10 mouse cellular contexts compared by ENCODE assay signal in genomic region chr11:21999396-22000315, GRCm38 (mm10). TPM values are rescaled to one million over a fixed set of nuclear protein-coding genes. Genes with fewer than 3 reads are reported as not detected.
DNase-seq lines count a peak whose midpoint lies in the region; ATAC-seq and TF ChIP-seq lines count a peak whose summit lies in the region.
"Had no signal": no experiment of that assay in that cellular context is flagged by ENCODE, and none has a peak within 500 bp of the region (broad histone marks: within the 10 kb centered on the region; RNA-seq: fewer than 3 reads in every experiment).

No protein-coding gene starts in this region.

- no peak for TF ChIP-seq CTCF in forebrain, postnatal 0 days (IDR thresholded peaks at IDR 0.05; ENCODE audit: low read depth)

- H3K9ac ChIP-seq in neural tube, embryonic 15.5 days (replicated peaks), result no peak overlapping the region
- H3K9ac ChIP-seq in forebrain, postnatal 0 days, result peak overlapping the region; percentile 42
- H3K9ac ChIP-seq: liver, embryonic 13.5 days had no signal

- H3K4me2 ChIP-seq in neural tube, embryonic 15.5 days, result no peak overlapping the region
- peak overlapping the region; percentile 65 for H3K4me2 ChIP-seq in forebrain, postnatal 0 days (ENCODE audit: low read depth)

- H3K4me1 ChIP-seq in heart, embryonic 10.5 days, result peaks cover 50% of the 10 kb centered on the region
- H3K4me1 ChIP-seq in neural tube, embryonic 15.5 days, result peaks cover 24% of the 10 kb centered on the region
- no peaks in the 10 kb centered on the region for H3K4me1 ChIP-seq in forebrain, postnatal 0 days (ENCODE audit: insufficient read depth)

- H3K36me3 ChIP-seq in heart, embryonic 10.5 days, result no peaks in the 10 kb centered on the region
- H3K36me3 ChIP-seq in neural tube, embryonic 15.5 days, result no peaks in the 10 kb centered on the region
- H3K36me3 ChIP-seq in forebrain, postnatal 0 days (ENCODE audit: insufficient read depth), result no peaks in the 10 kb centered on the region
- H3K36me3 ChIP-seq: liver, embryonic 13.5 days had no signal

- H3K27ac ChIP-seq in heart, embryonic 10.5 days, result no peak overlapping the region
- H3K27ac ChIP-seq in neural tube, embryonic 15.5 days (replicated peaks), result no peak overlapping the region
- 0 out of 2 replicates have a peak overlapping the region, but pooled peaks have one; percentile 16 for H3K27ac ChIP-seq in forebrain, postnatal 0 days (ENCODE audit: low read depth, low read length)
- H3K27ac ChIP-seq: heart, adult 2 months; liver, embryonic 13.5 days had no signal

- no peak for ATAC-seq in neural tube, embryonic 15.5 days (ENCODE audit: low FRiP score)
- no peak for ATAC-seq in forebrain, postnatal 0 days
- no peak for ATAC-seq in megakaryocyte-erythroid progenitor cell, adult 5-6 weeks (replicated peaks; ENCODE audit: low FRiP score, low TSS enrichment, poor library complexity, severe bottlenecking)

- WGBS in heart, embryonic 10.5 days, result 7% methylated on average over 31 of the region's 31 CpGs
- 3% methylated on average over 31 of the region's 31 CpGs for WGBS in neural tube, embryonic 15.5 days
- WGBS in forebrain, postnatal 0 days, result 12% methylated on average over 31 of the region's 31 CpGs

- peaks cover 94% of the 10 kb centered on the region for H3K27me3 ChIP-seq in heart, embryonic 10.5 days (ENCODE audit: insufficient read depth, poor library complexity, severe bottlenecking)
- H3K27me3 ChIP-seq in neural tube, embryonic 15.5 days (replicated peaks), result peaks cover 94% of the 10 kb centered on the region
- H3K27me3 ChIP-seq in forebrain, postnatal 0 days (ENCODE audit: insufficient read depth, low read length), result peaks cover 13% of the 10 kb centered on the region

- H3K9me3 ChIP-seq in heart, embryonic 10.5 days, result no peaks in the 10 kb centered on the region
- no peaks in the 10 kb centered on the region for H3K9me3 ChIP-seq in neural tube, embryonic 15.5 days (replicated peaks)
- no peaks in the 10 kb centered on the region for H3K9me3 ChIP-seq in forebrain, postnatal 0 days (ENCODE audit: low read length)
- H3K9me3 ChIP-seq: liver, embryonic 13.5 days had no signal

- no peak for DNase-seq in heart, embryonic 10.5 days (ENCODE audit: low spot score)
- DNase-seq in heart, adult 9 months (ENCODE audit: low spot score in 2 of 2), result no peak
- DNase-seq in neural tube, embryonic 10.5 days (ENCODE audit: extremely low spot score, low spot score), result peak; percentile 69
- peak; percentile 59 for DNase-seq in forebrain, postnatal 0 days
- DNase-seq in retina, embryonic 14.5 days (ENCODE audit: low spot score), result peak; percentile 38
- no peak for DNase-seq in thymus, postnatal 0 days (ENCODE audit: low spot score)
- DNase-seq: liver, embryonic 13.5 days had no signal

- H3K4me3 ChIP-seq in heart, embryonic 10.5 days, result peak overlapping the region; percentile 75; the same call in 1 of the 2 replicates
- no peak overlapping the region for H3K4me3 ChIP-seq in neural tube, embryonic 15.5 days (replicated peaks)
- H3K4me3 ChIP-seq in forebrain, postnatal 0 days (ENCODE audit: low read depth, low read length), result peak overlapping the region; percentile 45
- H3K4me3 ChIP-seq: heart, adult 2 months had no signal

RNA-seq across cellular contexts. Expression of gene Otx1, which starts 3.0 kb away (rescaled TPM):
- 0.12 and 0.33 TPM in 2 replicates for polyA plus RNA-seq in heart, embryonic 10.5 days (2016; fragmentation: Nextera tagmentation; extraction: Ambion mirVana)
- not detected in 2 replicates for polyA plus RNA-seq in neural tube, embryonic 15.5 days (2015; fragmentation: Nextera tagmentation; extraction: Ambion mirVana)
- 2.3 and 3.9 TPM in 2 replicates for total RNA-seq in forebrain, postnatal 0 days (2014; rRNA removed)
- 5.7 and 5.9 TPM in 2 replicates for polyA plus RNA-seq in forebrain, postnatal 0 days (2015; fragmentation: Nextera tagmentation; extraction: Ambion mirVana)
- not detected in 2 replicates for polyA plus RNA-seq in thymus, postnatal 0 days (2015; fragmentation: Nextera tagmentation; extraction: Ambion mirVana)
- not detected in 2 replicates for total RNA-seq in megakaryocyte-erythroid progenitor cell, adult 5-6 weeks (2014; fragmentation: Nextera tagmentation)
- not detected in 2 replicates for total RNA-seq in megakaryocyte-erythroid progenitor cell, adult 5-6 weeks (2017)
- total RNA-seq: heart, adult 2 months had no signal
- polyA plus RNA-seq: liver, embryonic 13.5 days had no signal

Comparison
In these comparisons a context has a peak if more than half of its experiments do, and no peak if none do; other contexts are left out.
1. DNase-seq: peak in neural tube, embryonic 10.5 days (single experiment), forebrain, postnatal 0 days (single experiment) and retina, embryonic 14.5 days (single experiment); none in heart, embryonic 10.5 days (single experiment), heart, adult 9 months (0 of 2) and thymus, postnatal 0 days (single experiment).